8 mouse cellular contexts compared by ENCODE assay signal in the genomic region with DNA sequence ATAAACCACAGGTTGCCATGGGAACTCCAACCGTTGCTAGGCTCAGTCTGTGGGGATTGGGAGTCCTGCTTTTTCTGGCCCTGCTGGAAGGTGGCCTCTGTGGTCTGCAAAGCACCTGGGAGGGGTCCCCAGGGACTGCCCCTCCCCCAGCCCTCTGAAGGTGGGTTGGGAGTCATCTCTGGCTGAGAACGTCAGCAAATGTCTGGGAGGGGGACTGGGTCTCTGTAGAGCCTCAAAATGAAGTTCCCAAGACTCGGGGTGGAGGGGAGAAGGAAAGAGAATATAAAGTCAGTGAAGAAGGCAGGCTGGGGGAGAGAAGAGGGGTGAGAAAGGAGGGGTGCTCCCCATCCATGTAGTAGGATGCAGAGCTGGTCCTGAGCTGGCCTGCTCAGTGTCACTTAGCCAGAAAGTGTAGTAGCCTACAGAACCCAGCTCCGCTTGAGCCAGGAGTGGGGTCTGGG. TPM values are rescaled to one million over a fixed set of nuclear protein-coding genes. Genes with fewer than 3 reads are reported as not detected.
A peak's percentile ranks its signal among the peaks of the same experiment; 100 is the strongest.
DNase-seq lines count a peak whose midpoint lies in the region; ATAC-seq and TF ChIP-seq lines count a peak whose summit lies in the region.

No protein-coding gene starts in this region.

- no peaks in the 10 kb centered on the region for H3K9me3 ChIP-seq in embryonic facial prominence, embryonic 12.5 days
- no peaks in the 10 kb centered on the region for H3K9me3 ChIP-seq in kidney, embryonic 14.5 days (ENCODE audit: control insufficient read depth, low read length)
- H3K9me3 ChIP-seq in limb, embryonic 14.5 days (ENCODE audit: control insufficient read depth, low read length): no peaks in the 10 kb centered on the region

- no peak for TF ChIP-seq POLR2A in limb, embryonic 14.5 days (IDR thresholded peaks at IDR 0.05; ENCODE audit: borderline replicate concordance, extremely low read depth, insufficient read depth, insufficient read length)

- H3K36me3 ChIP-seq in embryonic facial prominence, embryonic 12.5 days: no peaks in the 10 kb centered on the region
- no peaks in the 10 kb centered on the region for H3K36me3 ChIP-seq in kidney, embryonic 14.5 days (ENCODE audit: control insufficient read depth, insufficient read depth, low read length)
- no peaks in the 10 kb centered on the region for H3K36me3 ChIP-seq in limb, embryonic 14.5 days (ENCODE audit: control insufficient read depth, insufficient read depth, low read length)

- H3K27me3 ChIP-seq in embryonic facial prominence, embryonic 12.5 days: no peaks in the 10 kb centered on the region
- H3K27me3 ChIP-seq in kidney, embryonic 14.5 days (ENCODE audit: control insufficient read depth, insufficient read depth, low read length): no peaks in the 10 kb centered on the region
- H3K27me3 ChIP-seq in limb, embryonic 14.5 days (ENCODE audit: control insufficient read depth, insufficient read depth, low read length): no peaks in the 10 kb centered on the region

- H3K4me1 ChIP-seq in embryonic facial prominence, embryonic 12.5 days: peaks cover 20% of the 10 kb centered on the region
- peaks cover 21% of the 10 kb centered on the region for H3K4me1 ChIP-seq in kidney, embryonic 14.5 days (ENCODE audit: control insufficient read depth, insufficient read depth, low read length)
- peaks cover 13% of the 10 kb centered on the region for H3K4me1 ChIP-seq in limb, embryonic 14.5 days (ENCODE audit: control insufficient read depth, insufficient read depth, low read length)

- peak overlapping the region; percentile 47; the same call in 1 of the 2 replicates for H3K27ac ChIP-seq in embryonic facial prominence, embryonic 12.5 days
- peak overlapping the region; percentile 32 for H3K27ac ChIP-seq in kidney, embryonic 14.5 days (ENCODE audit: low read depth, low read length)
- no peak overlapping the region for H3K27ac ChIP-seq in limb, embryonic 14.5 days (replicated peaks; ENCODE audit: low read depth, low read length)

- peak; percentile 68 for DNase-seq in left cerebral cortex, adult 11 months (ENCODE audit: low spot score)
- no peak for DNase-seq in left cerebral cortex, postnatal 4 days
- DNase-seq in limb, embryonic 14.5 days (ENCODE audit: low spot score): peak; percentile 52
- peak; percentile 94 for DNase-seq in telencephalon, adult 2 months (ENCODE audit: low read depth, low spot score)
- no peak for DNase-seq in cerebellum, postnatal 14 days

- 43% methylated on average over 4 of the region's 4 CpGs for WGBS in embryonic facial prominence, embryonic 12.5 days
- WGBS in kidney, embryonic 14.5 days: 39% methylated on average over 4 of the region's 4 CpGs
- 27% methylated on average over 4 of the region's 4 CpGs for WGBS in limb, embryonic 14.5 days

- H3K4me2 ChIP-seq in embryonic facial prominence, embryonic 12.5 days (replicated peaks): peak overlapping the region; percentile 5; the same call in 1 of the 2 replicates
- H3K4me2 ChIP-seq in kidney, embryonic 14.5 days (replicated peaks; ENCODE audit: low read depth, low read length): 0 out of 2 replicates have a peak overlapping the region, but pooled peaks have one; percentile 32
- H3K4me2 ChIP-seq in limb, embryonic 14.5 days (replicated peaks; ENCODE audit: low read depth, low read length, severe bottlenecking): no peak overlapping the region

- no peak overlapping the region for H3K9ac ChIP-seq in embryonic facial prominence, embryonic 12.5 days
- H3K9ac ChIP-seq in kidney, embryonic 14.5 days (ENCODE audit: low read depth, low read length): no peak overlapping the region; the same call in 1 of the 2 replicates
- H3K9ac ChIP-seq in limb, embryonic 14.5 days (ENCODE audit: low read depth, low read length, severe bottlenecking): no peak overlapping the region

- peak; percentile 65; the same call in 1 of the 2 replicates for ATAC-seq in embryonic facial prominence, embryonic 12.5 days (ENCODE audit: insufficient number of reproducible peaks, insufficient read depth, low FRiP score, low TSS enrichment)
- ATAC-seq in kidney, embryonic 14.5 days (ENCODE audit: low FRiP score, low TSS enrichment): peak; percentile 85
- ATAC-seq in limb, embryonic 14.5 days (ENCODE audit: low FRiP score, low read depth): no peak; the same call in 1 of the 2 replicates
- ATAC-seq in megakaryocyte-erythroid progenitor cell, adult 5-6 weeks (replicated peaks; ENCODE audit: low FRiP score, low TSS enrichment, poor library complexity, severe bottlenecking): no peak

- H3K4me3 ChIP-seq in embryonic facial prominence, embryonic 12.5 days: no peak overlapping the region
- no peak overlapping the region for H3K4me3 ChIP-seq in kidney, embryonic 14.5 days (ENCODE audit: low read length)
- no peak overlapping the region for H3K4me3 ChIP-seq in limb, embryonic 14.5 days (replicated peaks; ENCODE audit: low read length)

- intact Hi-C loops in left cerebral cortex, postnatal 4 days (cut with DNase I): no loop called here

RNA-seq across cellular contexts. Expression of gene Neurl1b, which starts 33.6 kb away (rescaled TPM):
- total RNA-seq in left cerebral cortex, postnatal 4 days (2021): 10 to 100 TPM; 85.3 to 88.4 TPM
- 0.45 and 0.46 TPM in 2 replicates for polyA plus RNA-seq in embryonic facial prominence, embryonic 12.5 days (2016; fragmentation: Nextera tagmentation; extraction: Ambion mirVana)
- polyA plus RNA-seq in kidney, embryonic 14.5 days (2014; fragmentation: Nextera tagmentation; extraction: Ambion mirVana): 1.6 and 2.9 TPM in 2 replicates
- 4.1 and 5.7 TPM in 2 replicates for polyA plus RNA-seq in limb, embryonic 14.5 days (2012; rRNA removed)
- polyA plus RNA-seq in limb, embryonic 14.5 days (2014; fragmentation: Nextera tagmentation; extraction: Ambion mirVana): 0.68 and 0.85 TPM in 2 replicates
- 0.22 and 0.25 TPM in 2 replicates for total RNA-seq in megakaryocyte-erythroid progenitor cell, adult 5-6 weeks (2014; fragmentation: Nextera tagmentation)
- 0.09 and 0.53 TPM in 2 replicates for total RNA-seq in megakaryocyte-erythroid progenitor cell, adult 5-6 weeks (2017)

Comparison
In these comparisons a context has a peak if more than half of its experiments do, and no peak if none do; other contexts are left out.
1. DNase-seq: peak in left cerebral cortex, adult 11 months (single experiment), limb, embryonic 14.5 days (single experiment) and telencephalon, adult 2 months (single experiment); none in left cerebral cortex, postnatal 4 days (single experiment) and cerebellum, postnatal 14 days (0 of 2).
2. ATAC-seq: peak in embryonic facial prominence, embryonic 12.5 days (single experiment) and kidney, embryonic 14.5 days (single experiment); none in limb, embryonic 14.5 days (single experiment) and megakaryocyte-erythroid progenitor cell, adult 5-6 weeks (single experiment).